Comparison of ENCODE assay signal across 8 mouse cellular contexts in the genomic region with DNA sequence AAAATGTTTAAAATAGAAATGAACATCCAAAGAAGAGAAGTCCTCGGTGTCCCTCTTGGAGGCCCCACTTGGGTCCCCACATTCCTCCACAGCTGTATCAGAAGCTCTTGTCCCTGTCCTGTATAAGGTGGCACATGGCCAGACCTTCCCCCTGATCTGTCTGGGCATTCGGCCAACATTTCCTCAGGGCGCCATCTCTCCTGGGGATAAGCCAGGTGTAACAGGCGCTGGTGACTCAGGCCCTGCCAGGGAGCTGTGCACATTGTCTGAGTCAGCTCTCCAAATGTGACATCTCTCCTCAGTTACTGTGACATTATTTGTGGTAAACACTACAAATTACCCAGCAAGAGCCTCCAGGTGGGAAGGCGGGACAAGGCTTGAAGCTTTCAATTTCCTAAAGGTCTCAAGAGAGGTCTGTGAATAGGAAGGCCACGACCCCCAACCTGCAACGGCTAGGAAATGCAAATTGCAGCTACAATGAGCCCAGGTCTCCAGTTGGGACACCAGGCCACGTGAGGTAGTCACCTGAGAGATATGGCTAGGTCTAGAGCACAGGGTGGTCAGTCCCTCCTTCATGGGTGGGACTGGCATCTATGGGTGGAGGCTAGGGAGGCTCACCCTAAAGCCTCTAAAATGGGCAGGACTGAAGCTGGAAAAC. TPM values are rescaled to one million over a fixed set of nuclear protein-coding genes. Genes with fewer than 3 reads are reported as not detected.
DNase-seq lines count a peak whose midpoint lies in the region; ATAC-seq and TF ChIP-seq lines count a peak whose summit lies in the region.

No protein-coding gene starts in this region.

- no peak for TF ChIP-seq CTCF in ES-Bruce4 (IDR thresholded peaks at IDR 0.05; ENCODE audit: low read depth, low read length)

- TF ChIP-seq EP300 in ES-Bruce4 (IDR thresholded peaks at IDR 0.05; ENCODE audit: insufficient read depth, low read depth, low read length) = peak; percentile 100

- WGBS in heart, embryonic 12.5 days = 36% methylated on average over 8 of the region's 8 CpGs
- WGBS in lung, embryonic 15.5 days = 36% methylated on average over 8 of the region's 8 CpGs

- no peaks in the 10 kb centered on the region for H3K36me3 ChIP-seq in ES-Bruce4 (ENCODE audit: control insufficient read depth, insufficient read depth, low read length, poor library complexity, severe bottlenecking)
- H3K36me3 ChIP-seq in heart, embryonic 12.5 days = no peaks in the 10 kb centered on the region
- H3K36me3 ChIP-seq in lung, embryonic 15.5 days = no peaks in the 10 kb centered on the region

- H3K9me3 ChIP-seq in ES-Bruce4 (replicated peaks; ENCODE audit: control insufficient read depth, insufficient read depth, low read length, poor library complexity, severe bottlenecking) = no peaks in the 10 kb centered on the region
- H3K9me3 ChIP-seq in heart, embryonic 12.5 days (replicated peaks) = 0 out of 2 replicates have a peak, but pooled peaks cover 4% of the 10 kb centered on the region
- H3K9me3 ChIP-seq in lung, embryonic 15.5 days = no peaks in the 10 kb centered on the region

- H3K27ac ChIP-seq in ES-Bruce4 (ENCODE audit: insufficient read depth, low read length) = peak overlapping the region; percentile 89
- H3K27ac ChIP-seq in heart, embryonic 12.5 days (ENCODE audit: poor library complexity, severe bottlenecking) = peak overlapping the region; percentile 69
- no peak overlapping the region for H3K27ac ChIP-seq in lung, embryonic 15.5 days

- no peak overlapping the region for H3K4me3 ChIP-seq in ES-Bruce4 (ENCODE audit: low read depth, low read length)
- H3K4me3 ChIP-seq in heart, embryonic 12.5 days = no peak overlapping the region
- H3K4me3 ChIP-seq in lung, embryonic 15.5 days = no peak overlapping the region

- H3K27me3 ChIP-seq in ES-Bruce4 (ENCODE audit: control insufficient read depth, insufficient read depth, low read length, poor library complexity, severe bottlenecking) = no peaks in the 10 kb centered on the region
- no peaks in the 10 kb centered on the region for H3K27me3 ChIP-seq in heart, embryonic 12.5 days (replicated peaks)
- no peaks in the 10 kb centered on the region for H3K27me3 ChIP-seq in lung, embryonic 15.5 days

- H3K9ac ChIP-seq in ES-Bruce4 (ENCODE audit: low read depth, poor library complexity, severe bottlenecking) = no peak overlapping the region
- H3K9ac ChIP-seq in heart, embryonic 12.5 days = no peak overlapping the region
- no peak overlapping the region for H3K9ac ChIP-seq in lung, embryonic 15.5 days

- peak; percentile 65; the same call in 1 of the 2 replicates for ATAC-seq in heart, embryonic 12.5 days (ENCODE audit: insufficient number of reproducible peaks, low FRiP score)
- ATAC-seq in lung, embryonic 15.5 days (ENCODE audit: borderline replicate concordance, extremely low read depth, low FRiP score, low TSS enrichment) = peak; percentile 49

- DNase-seq in 3T3-L1 (ENCODE audit: low read depth, low spot score) = peak; percentile 77
- peak; percentile 70 for DNase-seq in cerebellum, adult 8-10 months
- peak; percentile 83 to 90 for DNase-seq in kidney, postnatal 36 days
- DNase-seq in telencephalon, adult 2 months (ENCODE audit: low read depth, low spot score) = peak; percentile 55
- DNase-seq in thymus, postnatal 0 days (ENCODE audit: low spot score) = no peak

- peaks cover 12% of the 10 kb centered on the region for H3K4me1 ChIP-seq in ES-Bruce4 (ENCODE audit: control insufficient read depth, insufficient read depth, low read length)
- H3K4me1 ChIP-seq in heart, embryonic 12.5 days (replicated peaks) = peaks cover 38% of the 10 kb centered on the region
- H3K4me1 ChIP-seq in lung, embryonic 15.5 days = peaks cover 5% of the 10 kb centered on the region; the same call in 1 of the 2 replicates

- TF ChIP-seq POLR2A in ES-Bruce4 (IDR thresholded peaks at IDR 0.05; ENCODE audit: insufficient read depth, low read length) = no peak

- H3K4me2 ChIP-seq in heart, embryonic 12.5 days = no peak overlapping the region
- no peak overlapping the region for H3K4me2 ChIP-seq in lung, embryonic 15.5 days

RNA-seq across cellular contexts. Expression of a gene that starts 5.9 kb away (rescaled TPM):
- 2.3 and 4.5 TPM in 2 replicates for polyA plus RNA-seq in ES-Bruce4 (2011; ENCODE audit: insufficient read depth, insufficient read length, low read depth, missing spikeins)
- 17.1 and 19.9 TPM in 2 replicates for polyA plus RNA-seq in heart, embryonic 12.5 days (2016; fragmentation: Nextera tagmentation; extraction: Ambion mirVana)
- 33.1 and 33.8 TPM in 2 replicates for polyA plus RNA-seq in lung, embryonic 15.5 days (2015; fragmentation: Nextera tagmentation; extraction: Ambion mirVana)
- polyA plus RNA-seq in thymus, postnatal 0 days (2015; fragmentation: Nextera tagmentation; extraction: Ambion mirVana) = 32.8 and 33.9 TPM in 2 replicates

RNA-seq across cellular contexts. Expression of a gene that starts 7.9 kb away (rescaled TPM):
- 44.7 and 47.0 TPM in 2 replicates for polyA plus RNA-seq in ES-Bruce4 (2011; ENCODE audit: insufficient read depth, insufficient read length, low read depth, missing spikeins)
- polyA plus RNA-seq in heart, embryonic 12.5 days (2016; fragmentation: Nextera tagmentation; extraction: Ambion mirVana) = 28.1 and 31.6 TPM in 2 replicates
- polyA plus RNA-seq in lung, embryonic 15.5 days (2015; fragmentation: Nextera tagmentation; extraction: Ambion mirVana) = 13.3 and 14.0 TPM in 2 replicates
- 16.8 and 21.4 TPM in 2 replicates for polyA plus RNA-seq in thymus, postnatal 0 days (2015; fragmentation: Nextera tagmentation; extraction: Ambion mirVana)
